Mouse (Mus musculus) G1E (cell line): ENCODE results near the gene Mrpl17.

Experiments used
- CTCF ChIP-seq: IDR thresholded peaks from 2 replicates; pipeline ENCODE4 v1.5.1; 2012; ENCODE audit warnings: low read depth, low read length, inconsistent platforms, mixed read lengths
- GATA1 ChIP-seq: IDR thresholded peaks from 2 replicates; pipeline ENCODE4 v1.6.1; 2012; ENCODE audit warnings: borderline replicate concordance, low read length, inconsistent platforms, mixed read lengths
- GATA2 ChIP-seq: IDR thresholded peaks from 2 replicates; pipeline ENCODE4 v1.6.1; 2012; ENCODE audit warnings: low read depth, low read length, inconsistent platforms, borderline replicate concordance
- POLR2AphosphoS5 ChIP-seq: IDR thresholded peaks from 2 replicates; pipeline ENCODE4 v1.6.1; 2012; ENCODE audit warnings: low read depth, low read length, inconsistent platforms; ENCODE audit not compliant: insufficient replicate concordance

DNA sequence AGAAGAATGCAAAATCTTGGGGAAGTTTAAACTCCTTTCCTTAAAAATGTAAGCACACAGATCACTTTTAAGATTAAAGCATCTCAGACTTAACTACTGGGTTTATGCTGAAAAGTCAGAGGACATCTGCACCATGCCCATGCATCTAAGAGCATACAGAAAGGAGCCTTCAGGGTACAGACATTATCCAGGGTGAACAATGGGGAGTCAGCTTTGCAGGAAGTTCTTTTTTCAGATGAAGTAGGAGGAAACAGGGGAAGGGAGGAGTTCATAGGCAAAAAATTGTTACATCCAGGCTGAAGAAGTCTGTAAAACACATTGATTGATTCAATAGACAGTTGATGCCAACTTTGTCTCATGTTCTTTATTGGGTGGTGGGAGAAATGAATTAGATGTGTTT lies 7.5 kb downstream of the Mrpl17 start:
- TF ChIP-seq CTCF (no peak), GATA2 (no peak), GATA1 (no peak), POLR2AphosphoS5 (no peak)
